Mouse (Mus musculus): ENCODE results near the gene Zswim1.
"Not testable (repeated sequence)": the region's sequence is repeated elsewhere in the genome, so short reads cannot be mapped to it uniquely, and the experiment has no call there.

Zswim1 gene

GRCm38 (mm10) chr2:164866741-164867551 is 44.5 kb downstream of the Zswim1 start:
- peak in 1 of 2 experiments; percentile 34 for DNase-seq (ENCODE audit: low spot score in 2 of 2)

DNA sequence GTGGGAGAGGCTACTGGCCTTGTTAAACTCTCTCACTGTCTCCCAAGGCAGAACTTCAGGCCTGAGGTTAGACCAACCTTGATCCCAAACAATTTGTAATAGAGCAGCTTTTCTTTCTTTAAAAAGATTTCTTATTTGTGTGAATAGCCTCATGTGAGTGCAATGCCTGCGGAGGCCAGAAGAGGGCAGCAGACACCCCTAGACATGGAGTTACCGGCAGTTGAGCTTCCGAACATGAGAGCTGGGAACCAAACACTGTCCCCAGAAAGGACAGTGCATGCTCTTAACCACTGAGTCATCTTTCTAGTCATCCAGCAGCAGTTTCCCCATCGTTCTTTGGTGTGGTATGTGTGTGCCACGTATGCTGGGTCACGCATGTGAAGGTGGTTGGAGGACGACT is 45.1 kb downstream of the Zswim1 start:
- no peak for DNase-seq (ENCODE audit: low spot score in 2 of 2)

DNA sequence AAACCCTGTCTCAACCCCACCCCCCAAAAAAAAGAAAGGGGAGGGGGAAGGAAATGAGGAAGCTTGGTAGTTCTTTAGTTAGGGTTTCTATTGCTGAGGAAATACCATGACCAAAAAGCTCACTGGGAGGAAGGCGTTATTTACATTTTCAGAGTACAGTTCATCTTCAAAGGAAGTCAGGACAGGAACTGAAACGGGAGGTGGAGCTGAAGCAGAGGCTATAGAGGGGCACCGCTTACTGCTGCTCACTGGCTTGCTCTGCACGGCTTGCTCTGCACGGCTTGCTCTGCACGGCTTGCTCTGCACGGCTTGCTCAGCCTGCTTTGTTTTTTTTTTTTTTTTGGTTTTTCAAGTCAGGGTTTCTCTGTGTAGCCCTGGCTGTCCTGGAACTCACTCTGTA is 46.0 kb downstream of the Zswim1 start:
- peak in 1 of 2 experiments; percentile 73 for DNase-seq (ENCODE audit: low spot score in 2 of 2)

DNA sequence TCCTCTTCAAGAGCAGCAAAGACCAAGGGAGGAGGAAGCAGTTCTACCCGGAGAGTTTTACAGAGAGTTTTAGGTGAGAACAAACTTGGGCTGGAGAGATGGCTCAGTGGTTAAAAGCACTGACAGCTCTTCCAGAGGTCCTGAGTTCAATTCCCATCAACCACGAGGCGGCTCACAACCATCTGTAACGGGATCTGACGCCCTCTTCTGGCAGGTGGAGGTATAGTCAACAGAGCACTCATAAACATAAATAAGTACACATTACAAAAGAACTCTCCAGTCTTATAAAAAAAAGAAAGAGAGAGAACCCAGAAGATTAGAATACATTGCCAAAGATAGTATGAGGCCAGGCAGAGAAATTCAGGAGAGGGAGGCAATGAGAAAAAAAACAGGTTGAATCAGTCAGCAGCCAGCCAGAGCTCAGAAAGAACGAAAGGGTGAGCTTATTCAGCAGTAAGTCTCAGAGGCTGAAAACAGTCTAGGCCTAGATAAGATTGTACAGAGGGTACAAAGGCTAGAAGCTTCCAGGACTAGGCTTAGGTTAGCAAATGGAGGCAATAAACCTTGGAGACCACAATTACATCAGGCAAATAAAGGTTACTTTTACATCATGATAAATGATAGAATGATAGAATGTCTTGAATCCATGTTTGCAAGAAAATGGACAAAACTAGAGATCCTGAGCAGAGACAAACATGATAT is 49.3 kb downstream of the Zswim1 start:
- DNase-seq (ENCODE audit: low spot score in 2 of 2) = no peak

DNA sequence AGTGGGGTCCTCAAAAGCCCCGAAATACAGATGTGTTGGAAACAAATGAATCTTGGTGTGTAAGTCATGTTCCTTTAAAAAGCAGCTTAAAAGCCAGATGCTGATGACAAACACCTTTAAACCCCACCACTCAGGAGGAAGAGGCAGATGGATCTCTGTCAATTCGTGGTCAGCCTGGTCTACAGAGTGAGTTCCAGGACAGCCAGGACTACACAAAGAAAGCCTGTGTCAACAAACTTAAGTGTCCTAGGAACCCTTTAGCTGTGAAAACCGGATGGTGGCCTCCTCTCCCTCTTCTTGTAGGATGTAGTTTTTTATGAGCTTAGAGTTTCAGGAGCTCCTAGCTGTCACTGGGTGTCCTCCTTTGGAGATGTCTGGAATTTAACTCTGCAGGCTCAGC is 51.1 kb downstream of the Zswim1 start:
- no peak for DNase-seq (ENCODE audit: low spot score in 2 of 2)

- DNase-seq (ENCODE audit: low spot score in 2 of 2) = no peak
Observed at GRCm38 (mm10) chr2:164874239-164874769, 51.8 kb downstream of the Zswim1 start.

GRCm38 (mm10) chr2:164875648-164876047 is 53.2 kb downstream of the Zswim1 start:
- not testable (repeated sequence) for DNase-seq (ENCODE audit: low spot score in 2 of 2)
